Mouse (Mus musculus) lung, postnatal 0 days (tissue): ENCODE measurements at regions not wholly inside any gene's neighbourhood (a gene's known extent, or its start where the extent isn't known, plus 50 kb on each side); places are given as distances from the start of the nearest gene placed in this dataset.

Source experiments
- ATAC-seq: fragments of 200-750 bp; cut with Nextera tagmentation; 2 replicates; pipeline ENCODE4 v1.8.0; 2017; ENCODE audit warnings: moderate library complexity
- DNase-seq: peaks from one replicate; pipeline ENCODE4 v3.0.0-alpha.2; 2016; ENCODE audit warnings: low spot score
- H3K27ac ChIP-seq: fragments of 300-500 bp; sonication (generic); 2 replicates; pipeline ENCODE4 v1.5.1; 2014; ENCODE audit warnings: antibody characterized with exemption, mild to moderate bottlenecking, low read length, mixed read lengths
- H3K27me3 ChIP-seq: fragments of 300-500 bp; sonication (generic); replicated peaks from 2 replicates; pipeline ENCODE4 v1.6.1; 2014; ENCODE audit warnings: low read length, mixed read lengths; ENCODE audit not compliant: insufficient read depth
- H3K36me3 ChIP-seq: fragments of 300-500 bp; sonication (generic); 2 replicates; pipeline ENCODE4 v1.6.1; 2014; ENCODE audit warnings: low read length, mixed read lengths; ENCODE audit not compliant: insufficient read depth
- H3K4me1 ChIP-seq: fragments of 300-500 bp; sonication (generic); 2 replicates; pipeline ENCODE4 v1.6.1; 2014; ENCODE audit warnings: antibody characterized with exemption, low read depth, low read length, mixed read lengths; ENCODE audit not compliant: insufficient read depth
- H3K4me2 ChIP-seq: fragments of 300-500 bp; sonication (generic); replicated peaks from 2 replicates; pipeline ENCODE4 v1.6.1; 2014; ENCODE audit warnings: low read depth, mild to moderate bottlenecking, low read length, moderate library complexity, mixed read lengths
- H3K4me3 ChIP-seq: fragments of 300-500 bp; sonication (generic); 2 replicates; pipeline ENCODE4 v1.5.1; 2014; ENCODE audit warnings: low read depth, low read length
- H3K9ac ChIP-seq: fragments of 300-500 bp; sonication (generic); replicated peaks from 2 replicates; pipeline ENCODE4 v1.6.1; 2014; ENCODE audit warnings: low read depth, mild to moderate bottlenecking
- H3K9me3 ChIP-seq: fragments of 300-500 bp; sonication (generic); 2 replicates; pipeline ENCODE4 v1.6.1; 2016; ENCODE audit warnings: low read length, mixed read lengths
- CTCF ChIP-seq: IDR thresholded peaks from 2 replicates; pipeline ENCODE4 v1.5.1; 2016; ENCODE audit warnings: antibody characterized with exemption, mild to moderate bottlenecking
- EP300 ChIP-seq: IDR thresholded peaks from 2 replicates; pipeline ENCODE4 v1.6.1; 2016; ENCODE audit warnings: antibody characterized with exemption, mild to moderate bottlenecking, control low read depth
- WGBS: fragments of 180-500 bp; shearing (Covaris S2); extraction: QIAGEN DNeasy Blood & Tissue Kit; methylation state at CpG from one replicate; pipeline ENCODE4 v1.1.7; 2014; 5-methylcytosine and 5-hydroxymethylcytosine counted together

DNA sequence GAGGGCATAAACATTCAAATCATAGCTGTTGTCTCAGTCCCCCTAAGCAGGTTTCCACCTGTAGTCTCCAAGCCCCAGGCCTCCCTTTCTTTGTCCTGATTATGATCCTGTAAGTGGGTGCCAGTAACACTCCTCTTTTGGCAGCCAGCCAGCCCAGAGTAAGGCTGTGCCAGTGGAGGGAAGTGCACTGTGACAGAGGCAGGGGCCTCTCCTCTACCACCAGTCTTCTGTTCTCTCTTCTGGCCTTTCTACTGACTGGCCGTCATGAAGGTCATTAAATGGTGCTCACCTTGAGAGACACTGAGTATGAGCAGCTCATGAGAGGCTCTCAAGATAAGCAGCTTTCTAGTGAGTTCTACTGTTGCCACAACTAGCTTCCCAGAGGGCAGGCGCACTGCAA lies 63.5 kb upstream of the Met start:
- H3K27ac ChIP-seq, result no peak overlapping the region

DNA sequence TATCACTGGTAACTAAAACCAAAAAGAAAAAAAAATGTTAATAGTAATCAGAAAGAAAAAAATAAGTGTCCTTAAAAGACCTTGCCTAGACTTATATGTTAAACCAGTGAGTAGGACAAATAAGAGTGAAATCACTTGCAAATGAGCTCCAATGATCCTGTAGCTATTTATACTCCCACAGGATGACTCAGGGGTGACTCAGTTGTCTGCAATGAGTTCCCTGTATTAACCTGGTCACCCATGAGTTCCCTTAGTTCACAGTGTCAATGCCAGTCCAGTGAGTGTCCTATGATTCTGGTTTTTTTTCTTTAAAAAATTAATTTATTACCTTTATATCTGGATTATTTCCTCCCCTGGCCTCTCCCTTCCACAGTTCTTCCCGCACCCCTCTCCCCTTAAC lies 55.5 kb upstream of the Met start:
- TF ChIP-seq CTCF (no peak), EP300 (no peak)
- H3K27me3 ChIP-seq, result no peaks in the 10 kb centered on the region
- H3K4me1 ChIP-seq, result no peaks in the 10 kb centered on the region
- no peak overlapping the region for H3K4me3 ChIP-seq
- no peak overlapping the region for H3K27ac ChIP-seq
- H3K9me3 ChIP-seq, result no peaks in the 10 kb centered on the region
- H3K9ac ChIP-seq, result no peak overlapping the region
- no peaks in the 10 kb centered on the region for H3K36me3 ChIP-seq
- no peak for DNase-seq
- no peak overlapping the region for H3K4me2 ChIP-seq
- no peak for ATAC-seq
- 87% methylated on average over 1 of the region's 1 CpGs for WGBS

More for the DNA sequence above, 63.5 kb upstream of the Met start:
- Histone ChIP-seq H3K4me3 (no peak overlapping the region), H3K4me2 (no peak overlapping the region), H3K27me3 (no peaks in the 10 kb centered on the region), H3K4me1 (no peaks in the 10 kb centered on the region; the same call in 1 of the 2 replicates), H3K9ac (no peak overlapping the region), H3K36me3 (no peaks in the 10 kb centered on the region), H3K9me3 (no peaks in the 10 kb centered on the region)
- TF ChIP-seq EP300 (0 out of 2 replicates have a peak, but pooled peaks have one; percentile 22), CTCF (no peak)
- DNase-seq, result peak; percentile 73
- ATAC-seq, result peak; percentile 90
- 25% methylated on average over 2 of the region's 2 CpGs for WGBS

DNA sequence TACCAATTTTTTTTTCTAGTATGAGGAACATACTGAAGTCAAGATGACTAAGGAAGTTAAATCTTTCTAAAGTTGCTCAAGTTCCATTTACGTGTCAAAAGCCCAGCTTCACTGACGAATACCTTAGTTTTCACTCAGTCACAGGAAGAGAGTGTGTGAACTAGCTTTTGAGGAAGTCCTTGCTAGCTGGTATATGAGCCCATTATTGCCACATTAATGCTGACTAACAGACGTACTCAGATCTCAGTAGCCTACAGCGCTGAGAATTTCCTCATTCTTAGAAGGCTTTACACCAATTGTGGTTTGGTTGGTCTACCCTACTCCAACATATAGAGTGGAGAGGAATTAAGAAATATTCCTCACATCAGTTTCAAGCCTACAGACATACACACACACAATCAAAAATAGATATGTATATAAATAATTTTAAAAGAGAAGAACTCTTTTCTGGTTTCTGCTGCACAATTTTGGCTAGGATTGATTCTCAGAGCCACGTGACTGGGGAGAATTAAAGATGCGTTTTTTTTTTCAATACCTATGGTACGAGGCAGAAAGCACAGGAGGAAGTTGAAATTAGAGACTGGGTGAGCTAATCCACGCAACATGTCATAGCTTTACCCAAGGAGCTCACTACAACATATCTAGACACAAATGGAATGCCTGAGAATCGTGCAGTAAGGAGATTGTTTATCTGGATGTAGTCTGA lies 53.7 kb upstream of the Met start:
- Histone ChIP-seq H3K9ac (no peak overlapping the region), H3K27ac (no peak overlapping the region), H3K27me3 (no peaks in the 10 kb centered on the region), H3K9me3 (no peaks in the 10 kb centered on the region), H3K4me2 (no peak overlapping the region), H3K4me3 (no peak overlapping the region), H3K36me3 (no peaks in the 10 kb centered on the region), H3K4me1 (no peaks in the 10 kb centered on the region)
- 56% methylated on average over 9 of the region's 9 CpGs for WGBS
- peak; percentile 85 for DNase-seq
- TF ChIP-seq CTCF (no peak), EP300 (peak; percentile 59; the same call in 1 of the 2 replicates)
- ATAC-seq, result peak; percentile 89

DNA sequence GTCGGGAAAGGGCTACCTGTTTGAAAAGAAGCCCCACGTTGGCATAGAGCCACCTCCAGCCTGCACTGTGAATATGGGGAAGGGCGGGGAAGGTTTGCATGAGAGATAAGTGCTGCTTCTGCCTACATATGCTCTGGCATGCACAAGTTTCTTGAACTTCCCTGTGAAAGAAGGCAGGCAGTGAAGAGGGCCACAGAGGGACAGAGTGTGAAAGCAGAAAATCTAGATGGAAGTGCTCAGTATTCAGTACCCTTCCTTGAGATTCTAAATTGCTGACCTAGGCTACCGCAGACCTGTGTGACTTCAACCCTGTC lies 53.2 kb upstream of the Met start:
- ATAC-seq, result no peak
- H3K4me3 ChIP-seq, result no peak overlapping the region

More for the DNA sequence above, 53.2 kb upstream of the Met start:
- H3K9me3 ChIP-seq, result no peaks in the 10 kb centered on the region
- no peak overlapping the region for H3K9ac ChIP-seq
- no peak for DNase-seq
- WGBS, result 40% methylated on average over 4 of the region's 4 CpGs
- no peak overlapping the region for H3K27ac ChIP-seq
- no peaks in the 10 kb centered on the region for H3K27me3 ChIP-seq
- no peaks in the 10 kb centered on the region for H3K4me1 ChIP-seq
- no peak overlapping the region for H3K4me2 ChIP-seq
- TF ChIP-seq EP300 (no peak), CTCF (no peak)
- H3K36me3 ChIP-seq, result no peaks in the 10 kb centered on the region
